Mouse (Mus musculus) cerebellum, adult 9-10 months (tissue): Measurements from ENCODE around the gene Tead3.
"Not testable (repeated sequence)": the region's sequence is repeated elsewhere in the genome, so short reads cannot be mapped to it uniquely, and the experiment has no call there.

Source experiments
- DNase-seq: peaks from one replicate; pipeline ENCODE4 v3.0.0; 2022

Gene Tead3

GRCm38 (mm10) chr17:28358576-28359261, 8.1 kb upstream of the Tead3 start:
- not testable (repeated sequence) for DNase-seq

- DNase-seq: no peak
Observed at GRCm38 (mm10) chr17:28355871-28356270, 5.3 kb upstream of the Tead3 start.

- no peak for DNase-seq
Observed at GRCm38 (mm10) chr17:28352018-28352417, 1.4 kb upstream of the Tead3 start.

GRCm38 (mm10) chr17:28351353-28351890, 805 bp upstream of the Tead3 start:
- no peak for DNase-seq

GRCm38 (mm10) chr17:28349901-28350465, 634 bp downstream of the Tead3 start:
- no peak for DNase-seq

- DNase-seq: no peak
Observed at GRCm38 (mm10) chr17:28349264-28349880, 1.2 kb downstream of the Tead3 start.

- DNase-seq: no peak
Observed at GRCm38 (mm10) chr17:28348211-28348610, 2.4 kb downstream of the Tead3 start.

- no peak for DNase-seq
Observed at GRCm38 (mm10) chr17:28347327-28347726, 3.3 kb downstream of the Tead3 start.

GRCm38 (mm10) chr17:28345882-28346281, 4.7 kb downstream of the Tead3 start:
- DNase-seq: no peak

GRCm38 (mm10) chr17:28345271-28345721, 5.3 kb downstream of the Tead3 start:
- no peak for DNase-seq

- DNase-seq: no peak
Observed at GRCm38 (mm10) chr17:28344670-28345069, 5.9 kb downstream of the Tead3 start.

GRCm38 (mm10) chr17:28344050-28344607, 6.5 kb downstream of the Tead3 start:
- no peak for DNase-seq

- DNase-seq: no peak
Observed at GRCm38 (mm10) chr17:28341091-28341490, 9.5 kb downstream of the Tead3 start.

GRCm38 (mm10) chr17:28340578-28340977, 10.0 kb downstream of the Tead3 start:
- no peak for DNase-seq

- DNase-seq: no peak
Observed at GRCm38 (mm10) chr17:28337547-28337946, 13.1 kb downstream of the Tead3 start.

GRCm38 (mm10) chr17:28335267-28335666, 15.3 kb downstream of the Tead3 start:
- no peak for DNase-seq

- DNase-seq: no peak
Observed at GRCm38 (mm10) chr17:28332915-28333546, 17.6 kb downstream of the Tead3 start.

- no peak for DNase-seq
Observed at GRCm38 (mm10) chr17:28332113-28332914, 18.3 kb downstream of the Tead3 start.

- no peak for DNase-seq
Observed at GRCm38 (mm10) chr17:28331241-28332112, 19.1 kb downstream of the Tead3 start.

- not testable (repeated sequence) for DNase-seq
Observed at GRCm38 (mm10) chr17:28330590-28330989, 20.0 kb downstream of the Tead3 start.

- DNase-seq: no peak
Observed at GRCm38 (mm10) chr17:28330232-28330546, 20.4 kb downstream of the Tead3 start.
